Mouse (Mus musculus): ENCODE data around the gene Capn15. TPM values are rescaled to one million over a fixed set of nuclear protein-coding genes. Genes with fewer than 3 reads are reported as not detected.
A peak's percentile ranks its signal among the peaks of the same experiment; 100 is the strongest.

Gene Capn15
- total RNA-seq (2021) (10 to 100 TPM; 16.3 to 18.1 TPM), polyA plus RNA-seq (2012; rRNA removed) (49.0 and 51.5 TPM in 2 replicates)
- long read RNA-seq, partial matches to known transcripts, result 2 of 6 reads
- long read RNA-seq, other reads (novel, unspliced or antisense), result 2 of 6 reads

- DNase-seq, result peak; percentile 96
Measured at GRCm38 (mm10) chr17:25985306-25986294, at the start of gene Capn15. Gene Capn15, minus strand, starts transcription at chr17:25985796.

GRCm38 (mm10) chr17:26032037-26032436 lies 46.4 kb upstream of the Capn15 start:
- no peak for DNase-seq

DNA sequence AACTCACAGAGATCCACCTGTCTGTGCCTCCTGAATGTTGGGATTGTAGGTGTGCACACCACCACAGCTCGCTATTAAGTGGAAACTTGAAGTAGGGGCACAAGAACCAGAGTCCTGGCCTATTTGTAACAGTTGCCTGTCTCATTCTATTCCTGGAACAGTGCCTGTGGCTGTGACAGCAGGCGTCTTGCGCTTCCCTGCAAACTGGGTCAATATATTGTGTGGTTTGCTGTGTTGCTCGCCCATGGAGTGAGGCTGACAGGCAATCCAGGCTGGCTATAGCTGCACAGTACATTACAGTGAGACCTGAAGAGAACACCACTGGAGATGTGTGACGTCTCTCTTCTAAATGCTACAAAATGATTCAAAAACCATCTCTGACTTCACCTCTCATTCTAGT lies 46.0 kb upstream of the Capn15 start:
- no peak for DNase-seq

GRCm38 (mm10) chr17:26028261-26028660 lies 42.7 kb upstream of the Capn15 start:
- no peak for DNase-seq

DNA sequence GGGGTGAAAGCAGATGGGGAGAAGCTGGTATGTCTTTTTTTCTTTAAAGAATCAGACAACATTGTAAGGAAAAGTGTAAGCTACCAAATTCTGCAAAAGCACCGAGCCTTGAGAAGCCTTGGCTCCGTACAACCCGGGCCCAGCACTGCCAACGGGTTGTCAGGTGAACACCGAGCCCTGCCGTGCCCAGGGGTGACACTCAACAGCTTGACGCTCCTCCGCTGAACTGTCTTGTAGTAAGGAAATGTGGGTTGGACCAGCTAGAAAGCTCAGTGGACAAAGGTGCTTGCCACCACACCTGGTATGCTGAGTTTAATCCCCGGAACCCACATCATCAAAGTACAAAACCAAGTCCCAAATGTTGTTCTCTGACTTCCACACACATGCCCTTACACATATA lies 39.1 kb upstream of the Capn15 start:
- DNase-seq, result no peak

DNA sequence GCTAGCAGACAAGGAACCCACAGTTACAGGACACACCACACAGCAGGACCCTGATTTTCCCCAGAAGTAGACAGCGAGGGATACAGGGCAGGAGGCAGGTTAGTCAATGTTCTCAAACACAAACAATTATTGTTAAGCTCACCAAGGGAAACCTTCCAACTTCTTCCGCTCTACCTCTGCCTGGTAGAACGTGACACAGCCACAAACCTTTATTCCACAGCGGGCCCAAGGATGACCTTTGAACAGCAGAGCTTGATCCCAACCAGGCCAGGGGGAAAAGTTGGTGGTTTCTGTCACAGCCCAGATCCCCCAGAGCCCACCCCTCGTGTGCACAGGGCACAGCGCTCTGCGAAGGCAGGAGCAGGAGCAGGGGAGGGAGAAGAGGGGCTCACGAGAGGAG lies 38.4 kb upstream of the Capn15 start:
- DNase-seq, result no peak

DNA sequence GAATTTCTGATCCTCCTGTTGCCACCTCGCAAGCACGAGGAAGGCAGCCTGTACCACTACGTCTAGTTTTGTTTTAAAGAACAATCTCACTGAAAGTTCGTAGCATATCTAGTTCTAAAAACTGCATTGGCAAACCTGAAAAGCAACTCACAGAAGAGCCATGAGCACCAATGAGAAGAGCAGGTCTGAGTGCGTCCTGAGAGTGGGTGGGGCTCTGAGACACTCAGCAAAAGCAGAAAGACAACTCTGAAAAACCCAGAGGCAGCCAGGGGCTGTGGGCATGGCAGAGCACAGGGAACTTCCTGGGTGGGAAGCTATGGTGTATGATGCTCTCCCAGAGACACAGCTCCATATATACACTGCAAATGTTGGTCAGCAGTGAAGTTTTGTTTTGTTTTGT lies 37.6 kb upstream of the Capn15 start:
- no peak for DNase-seq

- DNase-seq, result no peak
Measured at GRCm38 (mm10) chr17:26021728-26022341, 36.2 kb upstream of the Capn15 start.

DNA sequence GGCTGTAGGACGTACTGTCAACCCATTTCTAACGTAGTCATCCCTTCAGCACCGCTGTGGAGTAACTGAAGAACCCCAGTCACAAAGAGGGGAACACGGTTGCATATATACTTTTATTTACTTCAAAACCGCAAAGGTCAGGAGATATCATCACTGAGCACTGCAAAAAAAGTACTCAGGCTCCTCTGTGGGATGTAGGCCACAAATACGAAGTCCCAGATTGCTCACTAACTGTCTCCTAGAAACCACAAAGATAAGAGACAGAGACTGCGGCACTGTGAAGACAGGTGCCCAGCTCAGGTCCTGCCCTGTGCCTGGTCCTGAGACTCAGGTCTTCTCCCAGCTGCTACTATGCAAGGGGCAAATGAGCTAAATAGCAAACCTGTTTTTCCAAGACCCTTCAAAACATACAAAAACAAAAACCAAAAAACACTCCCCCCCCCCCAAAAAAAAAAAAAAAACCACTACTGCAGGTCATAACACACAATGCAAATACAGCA lies 35.3 kb upstream of the Capn15 start:
- no peak for DNase-seq

GRCm38 (mm10) chr17:26018388-26018787 lies 32.8 kb upstream of the Capn15 start:
- no peak for DNase-seq

DNA sequence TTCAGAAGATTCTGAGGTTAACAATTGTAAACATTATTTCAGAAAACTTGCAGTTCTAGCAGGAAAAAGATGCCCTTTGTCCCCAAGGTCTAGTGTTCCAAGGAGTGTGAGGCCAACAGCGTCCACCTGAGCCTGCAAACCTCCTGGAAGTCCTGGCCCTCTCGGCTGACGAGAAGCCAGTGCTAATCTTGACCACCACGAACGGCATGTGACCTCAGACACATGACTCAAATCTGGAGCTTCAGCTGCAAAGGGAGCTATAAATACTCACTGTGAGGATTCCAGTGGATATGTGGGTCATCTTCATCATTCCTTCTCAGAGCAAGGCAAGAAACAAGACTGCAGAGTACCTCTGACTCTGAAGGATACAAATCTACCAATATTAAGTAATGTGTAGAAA lies 32.4 kb upstream of the Capn15 start:
- DNase-seq, result no peak

DNA sequence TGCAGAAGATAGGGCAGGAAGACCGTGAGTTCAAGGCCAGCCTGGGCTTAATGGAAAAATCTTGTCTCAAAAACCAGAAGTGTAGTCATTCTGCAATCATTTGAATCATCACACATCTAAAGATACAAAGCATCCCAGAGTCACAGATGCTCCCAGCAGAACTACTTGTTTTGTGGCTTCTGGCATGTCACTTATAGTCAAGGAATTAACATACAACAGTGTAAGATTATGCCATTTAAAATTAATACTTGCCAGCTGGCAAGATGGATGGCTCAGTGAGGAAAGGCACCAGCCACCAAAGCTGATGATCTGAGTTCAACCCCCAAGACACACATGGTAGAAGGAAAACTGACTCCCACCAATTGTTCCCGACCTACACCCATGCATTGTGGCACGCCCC lies 31.4 kb upstream of the Capn15 start:
- no peak for DNase-seq

DNA sequence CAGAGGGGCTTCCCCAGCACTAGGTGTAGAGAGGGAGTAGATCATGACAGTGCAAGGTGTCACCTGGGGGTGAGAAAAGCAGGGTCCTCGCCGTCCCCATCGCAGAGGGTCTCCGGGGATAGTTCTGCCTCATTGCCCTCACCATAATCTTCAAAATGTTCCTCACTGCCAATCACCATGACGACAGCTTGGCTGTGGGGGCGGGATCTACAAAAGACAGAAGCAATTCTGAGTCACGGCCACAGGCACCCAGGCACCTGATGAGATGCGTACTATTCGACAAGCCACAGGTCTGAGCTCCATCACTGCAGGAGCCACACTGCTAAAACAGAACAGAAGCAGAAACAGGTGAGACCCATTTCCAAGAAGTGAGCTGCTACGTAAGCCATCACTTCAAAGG lies 28.1 kb upstream of the Capn15 start:
- no peak for DNase-seq

DNA sequence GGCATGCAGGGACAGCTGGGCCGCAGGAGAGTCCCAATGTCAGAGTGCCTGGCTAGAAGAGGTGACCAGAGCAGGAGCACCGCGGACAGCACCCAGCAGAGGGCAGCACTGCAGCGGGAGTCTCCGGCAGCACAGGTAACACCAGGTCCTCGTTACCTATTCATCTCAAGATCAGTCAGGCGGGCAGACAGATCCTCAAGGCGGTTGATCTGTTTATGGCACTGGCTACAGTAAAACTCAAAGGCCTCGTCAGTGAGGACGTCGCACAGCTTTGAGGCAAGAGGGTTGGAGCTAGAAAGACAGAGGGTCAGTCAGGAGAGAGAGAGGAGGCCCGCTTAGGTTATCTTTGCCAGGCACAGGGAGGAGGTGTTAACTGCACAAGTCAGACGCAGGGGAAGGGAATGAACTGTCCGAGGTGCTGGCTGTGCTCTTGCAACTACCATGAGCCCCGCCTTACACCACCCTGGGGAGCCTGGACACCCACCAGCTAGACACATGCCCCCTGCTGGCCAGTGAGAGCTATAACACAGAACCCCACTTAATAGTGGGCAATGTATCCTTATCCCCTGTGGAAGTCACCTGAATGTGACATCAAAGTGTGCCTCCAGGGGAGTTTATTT lies 26.4 kb upstream of the Capn15 start:
- DNase-seq, result peak; percentile 81

- peak; percentile 69 for DNase-seq
Measured at GRCm38 (mm10) chr17:26009540-26009939, 23.9 kb upstream of the Capn15 start.

DNA sequence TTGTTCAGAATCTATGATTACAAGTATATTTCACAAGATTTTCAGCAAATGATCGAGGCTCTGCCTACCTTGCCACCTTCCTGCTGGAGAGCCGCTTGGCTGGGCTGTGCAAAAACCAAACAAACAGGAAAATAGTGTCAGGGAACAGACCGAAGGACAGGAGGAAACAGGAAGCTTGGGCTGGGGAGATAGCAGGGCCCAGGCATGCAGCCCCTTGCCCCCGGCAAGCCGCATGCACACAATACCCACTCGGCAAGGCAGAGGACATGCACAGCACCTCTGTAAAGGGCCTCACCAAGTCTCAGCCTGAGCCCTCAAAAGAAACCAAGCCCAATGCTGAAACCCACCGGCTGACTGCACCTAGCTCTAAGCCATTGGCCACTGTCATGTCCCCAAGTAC lies 23.2 kb upstream of the Capn15 start:
- no peak for DNase-seq

- DNase-seq, result no peak
Measured at GRCm38 (mm10) chr17:26008331-26008730, 22.7 kb upstream of the Capn15 start.

- no peak for DNase-seq
Measured at GRCm38 (mm10) chr17:26007646-26008045, 22.1 kb upstream of the Capn15 start.

GRCm38 (mm10) chr17:26005731-26006450 lies 20.3 kb upstream of the Capn15 start:
- DNase-seq, result no peak

- no peak for DNase-seq
Measured at GRCm38 (mm10) chr17:26004711-26005110, 19.1 kb upstream of the Capn15 start.

DNA sequence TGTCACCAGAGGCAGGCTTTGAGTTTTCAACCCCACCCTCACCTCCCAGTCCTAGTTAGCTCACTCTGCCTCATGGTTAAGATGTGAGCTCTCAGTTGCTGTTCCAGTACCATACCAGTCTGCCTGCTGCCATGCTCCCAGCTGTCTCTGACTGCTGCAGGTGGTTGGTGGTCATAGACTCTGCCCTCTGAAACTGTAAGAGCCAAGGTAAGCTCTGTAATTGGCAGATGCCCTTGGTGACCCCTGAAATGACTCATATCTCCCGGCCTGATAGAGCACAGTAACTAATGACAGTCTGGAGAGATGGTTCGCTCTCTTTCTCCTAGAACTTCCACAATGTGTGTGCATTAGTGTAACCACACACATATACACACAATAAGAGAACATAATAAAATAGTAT lies 18.3 kb upstream of the Capn15 start:
- no peak for DNase-seq

DNA sequence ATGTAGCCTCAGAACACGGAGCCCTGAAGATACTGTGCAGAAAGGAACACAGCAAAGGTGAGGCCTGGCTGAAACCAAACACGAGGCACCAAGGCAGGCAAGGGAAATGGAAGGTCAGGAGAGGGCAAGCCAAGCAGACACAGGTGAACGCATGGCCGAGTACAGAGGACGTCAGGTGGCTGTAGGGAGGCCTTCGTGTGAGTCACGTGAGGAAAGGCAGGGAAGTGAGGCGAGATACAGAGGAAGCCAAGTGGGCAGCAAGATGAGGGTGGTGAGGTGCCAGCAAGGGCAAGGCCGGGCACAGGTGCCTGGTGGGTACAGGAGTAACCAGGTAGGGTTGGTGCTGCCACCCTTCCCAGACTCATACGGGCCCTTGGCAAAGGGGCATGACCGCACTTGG lies 12.8 kb upstream of the Capn15 start:
- DNase-seq, result no peak
